Mouse (Mus musculus) myocyte (in vitro differentiated cells): ENCODE data around the gene Zfp991.
"Not testable (repeated sequence)": the region's sequence is repeated elsewhere in the genome, so short reads cannot be mapped to it uniquely, and the experiment has no call there.

Experiments
- POLR2AphosphoS2 ChIP-seq: IDR thresholded peaks from one replicate; pipeline ENCODE4 v1.6.1; 2011; ENCODE audit warnings: low read depth, control low read depth; ENCODE audit not compliant: insufficient read length
- TCF12 ChIP-seq: IDR thresholded peaks from one replicate; pipeline ENCODE4 v1.6.1; 2011; ENCODE audit warnings: mild to moderate bottlenecking, control low read depth; ENCODE audit not compliant: poor library complexity, insufficient read depth, severe bottlenecking

GRCm38 (mm10) chr4:147170547-147170946, 38.7 kb downstream of the Zfp991 start:
- not testable (repeated sequence) for TF ChIP-seq POLR2AphosphoS2, TCF12
